Mouse (Mus musculus): Measurements from ENCODE around the gene Itgb5.

The Itgb5 gene

DNA sequence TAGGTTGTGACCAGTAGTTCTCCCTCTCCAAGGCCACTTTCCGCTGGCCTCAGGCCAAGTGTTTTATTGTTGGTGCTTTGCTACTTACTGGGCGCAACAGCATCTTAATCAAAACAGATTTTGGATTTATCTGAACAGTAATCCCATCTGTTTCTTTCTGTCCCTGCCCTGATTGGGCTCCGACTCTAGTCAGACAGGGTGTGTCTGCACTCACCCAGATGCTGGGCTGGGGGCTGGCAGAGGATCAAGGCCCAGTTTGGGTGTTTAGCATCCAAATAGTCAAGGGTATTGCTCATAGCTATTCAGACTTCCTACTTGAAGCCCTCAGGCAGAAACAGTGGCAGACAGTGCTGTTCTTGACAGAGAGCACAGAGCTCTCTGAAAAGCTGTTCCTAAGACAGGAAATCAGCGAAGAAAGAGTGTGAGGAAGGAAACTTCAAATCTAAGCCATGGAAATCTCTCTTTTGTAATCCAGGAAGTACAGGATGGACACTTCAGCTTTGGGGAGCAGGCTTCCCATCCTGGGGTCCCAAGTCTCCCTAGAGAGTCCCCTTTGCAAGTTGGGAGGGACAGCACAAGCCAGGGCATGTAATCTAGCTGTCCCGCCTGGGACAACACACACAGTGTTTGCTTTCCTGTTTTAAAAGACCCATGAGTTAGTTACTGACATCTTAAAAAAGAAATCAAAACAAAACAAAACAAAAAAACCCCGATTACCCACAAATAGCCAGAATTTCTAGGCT lies 48.7 kb downstream of the Itgb5 start:
- no peak for DNase-seq (ENCODE audit: low read depth)

DNA sequence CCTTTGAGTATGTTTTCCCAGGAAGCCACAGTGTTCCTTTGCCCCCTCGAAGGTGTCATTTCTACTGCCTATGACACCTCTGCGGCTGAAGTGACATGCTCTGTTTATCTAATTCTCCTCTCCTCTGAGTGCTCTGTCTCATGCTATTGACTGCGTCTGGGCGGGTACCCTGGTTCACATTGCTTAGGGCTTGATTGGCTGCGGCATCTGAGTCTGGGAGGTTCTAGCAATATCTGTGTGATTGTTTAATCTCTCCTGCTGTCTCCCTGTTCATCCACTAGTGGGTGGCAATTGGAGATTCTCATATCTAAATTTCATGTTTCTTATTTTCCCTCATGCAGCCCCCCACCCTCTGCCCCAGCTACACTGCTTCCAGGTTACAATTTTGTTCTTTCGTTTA lies 49.6 kb downstream of the Itgb5 start:
- no peak for DNase-seq (ENCODE audit: low read depth)

- no peak for DNase-seq (ENCODE audit: low read depth)
Measured at GRCm38 (mm10) chr16:33879556-33879955, 50.1 kb downstream of the Itgb5 start.

DNA sequence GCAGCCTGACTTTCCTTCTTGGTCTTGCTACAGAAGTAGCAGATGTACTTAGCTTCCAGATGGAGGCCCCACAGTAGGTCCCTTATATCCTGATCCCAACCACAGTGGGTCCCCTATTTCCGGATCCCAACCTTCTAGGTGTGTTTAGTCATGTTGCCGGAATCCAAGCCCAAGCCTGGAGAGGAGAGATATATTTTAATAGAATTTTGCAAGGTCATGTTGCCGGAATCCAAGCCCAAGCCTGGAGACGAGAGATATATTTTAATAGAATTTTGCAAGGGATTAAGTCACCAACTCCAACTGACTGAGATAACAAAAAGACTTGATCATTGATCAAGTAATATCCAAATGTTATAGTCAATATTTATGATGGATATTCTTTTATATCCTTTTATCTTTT lies 51.3 kb downstream of the Itgb5 start:
- DNase-seq (ENCODE audit: low read depth) = no peak

DNA sequence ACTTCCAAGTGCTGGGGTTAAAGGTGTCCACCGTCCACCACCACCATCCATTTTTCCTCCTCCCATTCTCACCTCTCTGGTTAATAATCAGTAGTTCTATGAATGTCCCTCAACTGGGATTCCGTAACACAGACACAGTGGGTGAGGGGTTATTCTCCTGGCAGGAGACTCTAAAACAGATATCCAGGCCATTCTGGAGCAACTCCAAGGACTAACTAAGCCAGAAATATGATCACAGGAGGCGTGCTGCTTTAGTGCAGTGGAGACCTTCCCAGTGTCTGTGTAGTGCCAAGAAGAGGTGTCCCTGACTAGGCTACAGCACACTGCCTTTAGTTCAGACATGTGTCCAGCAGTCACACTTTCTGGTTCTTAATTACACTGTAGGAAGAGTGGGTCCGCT lies 53.1 kb downstream of the Itgb5 start:
- no peak for DNase-seq (ENCODE audit: low read depth)

DNA sequence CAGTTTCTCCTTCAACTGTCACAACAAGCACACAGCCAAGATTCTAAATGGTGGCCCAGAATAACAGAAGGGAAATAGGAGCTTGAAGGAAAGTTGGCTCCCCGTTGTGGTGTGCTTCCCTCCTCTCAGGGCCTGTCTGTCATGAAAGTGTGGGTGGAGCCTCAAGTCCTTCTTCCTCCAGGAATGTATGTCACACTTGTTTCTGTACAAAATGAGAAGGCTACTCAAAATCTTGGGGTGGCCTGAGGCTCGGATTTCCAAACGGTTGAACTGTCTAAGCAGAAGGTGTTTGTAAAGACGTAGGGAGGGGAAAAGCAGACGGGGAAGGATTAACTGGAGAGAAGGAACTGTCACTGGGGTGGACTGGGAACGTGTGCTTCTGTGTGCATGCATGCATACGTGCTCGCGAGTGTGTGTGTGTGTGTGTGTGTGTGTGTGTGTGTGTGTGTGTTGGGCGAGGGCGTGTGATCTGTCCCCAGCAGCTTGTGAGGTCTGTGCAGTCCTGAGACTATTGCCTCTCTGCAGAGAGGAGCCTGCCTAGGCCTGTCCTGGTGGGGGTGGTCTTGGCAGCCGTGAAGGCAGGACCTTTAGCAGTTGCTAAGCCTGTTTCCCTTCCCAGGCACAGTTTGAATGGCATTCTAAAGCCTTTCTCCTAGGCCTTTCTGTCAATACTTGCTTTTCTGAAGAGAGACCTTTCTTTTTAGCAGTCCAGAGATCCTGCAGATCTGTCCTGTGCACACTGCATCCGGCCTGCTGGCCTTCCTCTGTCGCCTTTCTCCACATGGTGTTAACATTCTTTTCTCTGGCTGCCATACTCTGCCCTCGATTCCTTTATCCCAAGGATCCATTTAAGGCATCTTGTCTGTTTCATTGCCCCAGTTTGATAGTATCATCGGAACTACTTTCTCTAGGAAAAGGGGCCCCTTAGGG lies 53.8 kb downstream of the Itgb5 start:
- no peak for DNase-seq (ENCODE audit: low read depth)

DNA sequence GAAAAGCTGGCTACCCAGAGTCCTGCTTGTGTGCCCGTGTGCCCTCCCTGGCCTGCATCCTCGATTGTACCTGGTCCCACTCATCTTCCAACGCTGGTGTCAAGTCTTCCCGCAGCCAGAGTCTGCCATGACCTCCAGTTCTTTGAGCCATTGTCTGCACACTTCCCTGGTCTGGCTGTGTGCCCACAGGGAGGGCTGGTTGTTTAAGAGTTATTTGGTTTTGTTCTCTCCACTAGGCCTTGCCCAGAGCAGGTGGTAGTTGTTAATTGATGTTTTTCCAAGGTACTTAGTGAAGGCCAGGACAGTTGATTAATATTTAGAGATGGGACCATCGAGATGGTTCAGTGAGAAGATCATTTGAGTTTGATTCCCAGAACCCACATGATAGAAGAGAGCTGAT lies 54.7 kb downstream of the Itgb5 start:
- no peak for DNase-seq (ENCODE audit: low read depth)

DNA sequence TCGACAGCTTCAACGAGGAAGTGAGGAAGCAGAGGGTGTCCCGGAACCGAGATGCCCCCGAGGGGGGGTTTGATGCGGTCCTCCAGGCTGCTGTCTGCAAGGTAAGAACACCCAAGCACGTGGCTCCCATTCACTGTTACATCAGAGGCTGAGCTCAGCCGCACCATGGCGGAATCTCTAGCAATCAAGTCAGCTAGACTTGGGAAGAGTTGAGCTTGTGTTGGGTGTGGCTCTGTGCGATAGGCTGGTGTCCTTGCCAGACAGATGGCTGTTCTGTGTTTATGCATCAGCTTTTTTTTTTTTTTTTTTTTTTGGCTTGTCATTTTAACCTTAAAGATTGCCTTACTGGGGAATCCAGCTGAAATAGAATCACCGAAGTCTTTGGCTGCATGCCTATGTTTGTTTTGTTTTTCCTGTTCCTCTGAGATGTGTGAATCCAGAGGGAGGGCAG lies 55.6 kb downstream of the Itgb5 start:
- DNase-seq (ENCODE audit: low read depth) = no peak

- no peak for DNase-seq (ENCODE audit: low read depth)
Measured at GRCm38 (mm10) chr16:33885671-33886328, 56.3 kb downstream of the Itgb5 start.

DNA sequence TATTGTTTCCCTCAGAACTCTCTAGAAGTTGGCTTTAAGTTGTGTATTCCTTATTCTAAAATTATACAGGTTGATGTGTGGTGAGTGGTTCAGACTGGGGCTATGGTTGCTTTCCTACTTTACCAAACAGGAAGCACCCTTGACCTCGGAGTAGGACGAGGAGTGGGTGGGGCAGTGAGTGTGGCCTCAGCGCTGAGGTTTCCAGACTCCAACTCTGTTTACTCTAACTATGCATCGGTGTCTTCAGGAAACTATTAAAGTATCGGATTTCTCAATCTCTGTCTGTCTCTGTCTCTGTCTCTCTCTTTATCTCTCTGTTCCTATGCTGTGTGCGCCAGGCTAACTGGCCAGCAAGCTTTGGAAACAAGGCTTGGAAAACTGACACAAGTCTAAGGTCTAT lies 57.2 kb downstream of the Itgb5 start:
- peak; percentile 57 for DNase-seq (ENCODE audit: low read depth)

DNA sequence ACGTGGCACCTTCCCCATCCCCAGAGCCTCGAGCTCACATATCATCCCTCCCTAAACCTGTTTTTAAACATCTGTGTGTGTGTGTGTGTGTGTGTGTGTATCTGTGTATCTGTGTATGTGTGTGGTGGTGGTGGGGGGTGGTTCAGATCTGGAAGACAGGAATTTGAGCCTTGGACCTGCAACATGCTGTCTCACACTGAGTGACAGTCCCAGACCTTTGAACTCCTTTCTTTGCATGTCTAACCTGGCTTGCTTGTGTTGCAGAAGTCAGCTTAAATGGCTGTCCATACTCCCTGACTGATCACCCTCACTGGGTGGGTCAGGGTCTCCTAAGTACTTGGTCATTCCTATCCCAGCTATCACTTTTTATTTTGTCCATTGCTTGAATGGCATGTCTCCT lies 58.5 kb downstream of the Itgb5 start:
- no peak for DNase-seq (ENCODE audit: low read depth)

- no peak for DNase-seq (ENCODE audit: low read depth)
Measured at GRCm38 (mm10) chr16:33889000-33889607, 59.6 kb downstream of the Itgb5 start.

GRCm38 (mm10) chr16:33891099-33891498 lies 61.6 kb downstream of the Itgb5 start:
- DNase-seq (ENCODE audit: low read depth) = no peak

GRCm38 (mm10) chr16:33891561-33892281 lies 62.3 kb downstream of the Itgb5 start:
- DNase-seq (ENCODE audit: low read depth) = peak; percentile 81

- DNase-seq (ENCODE audit: low read depth) = no peak
Measured at GRCm38 (mm10) chr16:33892539-33892938, 63.1 kb downstream of the Itgb5 start.

DNA sequence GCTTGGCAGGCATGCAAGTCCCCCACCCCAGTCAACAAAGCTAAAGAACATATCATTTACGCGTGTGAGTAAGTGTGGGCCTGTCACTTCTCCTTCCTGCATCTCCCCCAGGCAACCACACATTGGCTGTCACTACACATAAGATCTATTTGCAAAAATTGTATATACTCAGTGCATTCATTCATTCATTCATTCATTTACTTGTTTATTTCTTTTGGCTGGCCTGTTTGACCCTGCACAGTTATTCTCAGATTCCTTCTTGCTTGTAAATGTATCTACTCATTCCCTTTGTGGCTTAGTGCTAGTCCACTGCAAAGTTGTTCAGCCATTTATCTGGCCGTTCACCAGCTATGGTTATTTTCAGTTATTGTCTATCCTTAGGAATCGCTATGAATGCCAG lies 64.3 kb downstream of the Itgb5 start:
- no peak for DNase-seq (ENCODE audit: low read depth)

DNA sequence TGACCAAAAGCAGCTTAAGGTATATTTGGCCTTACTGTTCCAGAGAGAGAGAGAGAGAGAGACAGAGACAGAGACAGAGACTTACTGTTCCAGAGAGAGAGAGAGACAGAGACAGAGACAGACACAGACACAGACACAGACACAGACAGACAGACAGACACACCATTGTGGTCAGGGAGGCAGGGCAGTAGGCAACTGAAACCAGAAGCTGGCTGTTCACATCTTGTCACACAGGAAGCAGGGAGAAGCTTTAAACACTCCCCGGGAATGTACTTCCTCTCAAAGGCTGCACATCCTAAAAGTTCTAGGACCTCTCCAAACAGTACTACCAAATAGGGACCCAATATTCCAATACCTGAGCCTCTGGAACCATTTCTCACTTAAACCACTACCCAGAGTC lies 65.0 kb downstream of the Itgb5 start:
- DNase-seq (ENCODE audit: low read depth) = no peak

DNA sequence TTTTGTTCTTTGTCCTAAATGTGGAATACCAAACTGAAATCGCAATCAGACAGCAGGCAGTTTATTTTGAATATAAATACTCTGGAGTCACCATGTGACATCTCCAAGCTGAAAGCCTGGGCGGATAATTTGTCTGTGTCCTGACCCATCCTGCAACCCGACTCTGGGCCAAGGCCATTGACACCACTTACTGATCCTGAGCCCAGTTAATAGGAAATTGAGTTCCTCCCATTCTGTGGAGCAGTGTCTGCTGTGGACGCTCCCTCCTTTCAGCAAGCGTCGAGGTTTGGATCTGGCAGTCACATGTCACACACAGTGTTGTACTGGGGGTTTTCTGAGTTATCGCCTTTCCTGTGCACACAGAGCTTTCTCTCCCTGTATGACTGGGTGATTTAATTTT lies 66.2 kb downstream of the Itgb5 start:
- DNase-seq (ENCODE audit: low read depth) = no peak

GRCm38 (mm10) chr16:33896801-33897200 lies 67.3 kb downstream of the Itgb5 start:
- DNase-seq (ENCODE audit: low read depth) = no peak

DNA sequence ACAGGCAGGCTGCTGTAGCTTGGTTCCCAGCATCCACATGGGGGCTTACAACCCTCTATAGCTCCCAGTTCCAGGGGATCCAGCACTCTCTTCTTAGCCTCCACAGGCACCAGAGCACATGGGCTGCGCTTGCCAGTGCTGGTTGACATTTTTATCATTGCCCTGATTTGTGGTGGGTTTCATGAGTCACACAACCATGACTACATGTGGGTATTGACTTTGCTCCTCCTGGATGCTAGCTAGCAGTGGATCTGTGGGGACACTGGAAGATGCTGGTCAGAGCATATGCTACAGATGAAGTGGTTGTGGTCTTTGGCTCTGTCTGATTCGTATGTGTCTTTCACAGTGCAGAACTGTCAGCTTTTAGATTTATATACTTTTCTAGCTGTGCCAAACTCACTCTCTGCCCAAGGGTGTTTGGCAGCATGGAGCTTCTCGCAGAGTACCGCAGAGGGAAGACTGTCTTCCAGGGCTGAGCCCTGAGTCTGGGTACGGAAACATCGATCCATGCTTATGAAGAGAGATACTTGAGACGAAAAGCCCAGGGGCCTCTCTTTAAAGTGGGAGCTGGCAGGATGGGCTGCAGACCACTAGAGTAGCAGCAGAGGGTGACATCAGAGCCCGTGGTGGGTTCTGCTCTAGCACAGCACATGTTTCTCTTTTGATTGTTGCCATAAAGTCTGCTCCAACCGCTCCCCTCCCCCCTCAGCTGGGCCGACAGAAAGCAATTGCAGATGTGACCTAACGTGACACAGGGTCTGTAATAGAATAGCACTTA lies 74.4 kb downstream of the Itgb5 start:
- DNase-seq (ENCODE audit: low read depth) = no peak

GRCm38 (mm10) chr16:33904553-33904952 lies 75.1 kb downstream of the Itgb5 start:
- no peak for DNase-seq (ENCODE audit: low read depth)
